Comparison of ENCODE assay signal across 19 mouse cellular contexts in genomic region chr1:77471037-77471436, GRCm38 (mm10). TPM values are rescaled to one million over a fixed set of nuclear protein-coding genes. Genes with fewer than 3 reads are reported as not detected.
A peak's percentile ranks its signal among the peaks of the same experiment; 100 is the strongest.
DNase-seq lines count a peak whose midpoint lies in the region; ATAC-seq and TF ChIP-seq lines count a peak whose summit lies in the region.
"Had no signal": no experiment of that assay in that cellular context is flagged by ENCODE, and none has a peak within 500 bp of the region (broad histone marks: within the 10 kb centered on the region; RNA-seq: fewer than 3 reads in every experiment).

No protein-coding gene starts in this region.

- no peak; the same call in 1 of the 2 replicates for ATAC-seq in intestine, embryonic 14.5 days (replicated peaks; ENCODE audit: low FRiP score, low TSS enrichment, low read depth)
- no peak for ATAC-seq in intestine, postnatal 0 days
- ATAC-seq: CD4-positive, CD25-positive, alpha-beta regulatory T cell, adult 4 months; midbrain, embryonic 16.5 days had no signal

- H3K9me3 ChIP-seq in intestine, embryonic 14.5 days (ENCODE audit: control insufficient read depth, low read length), result no peaks in the 10 kb centered on the region
- no peaks in the 10 kb centered on the region for H3K9me3 ChIP-seq in intestine, postnatal 0 days (ENCODE audit: control insufficient read depth)
- no peaks in the 10 kb centered on the region for H3K9me3 ChIP-seq in E14TG2a.4 (ENCODE audit: low read length)
- H3K9me3 ChIP-seq: forebrain, embryonic 12.5 days; hindbrain, embryonic 13.5 days; neural tube, embryonic 13.5 days had no signal

- no peak for DNase-seq in intestine, embryonic 14.5 days (ENCODE audit: low spot score)
- peak; percentile 25 for DNase-seq in R1 (ENCODE audit: low read depth, low spot score)
- DNase-seq in lung, postnatal 36 days, result peak; percentile 15
- DNase-seq in neural tube, embryonic 10.5 days (ENCODE audit: extremely low spot score, low spot score), result no peak
- no peak for DNase-seq in adrenal gland, adult (ENCODE audit: inconsistent age in 2 of 2, low spot score in 1 of 2)
- DNase-seq: adrenal gland, postnatal 14 days; cerebellum, adult 9-11 months; embryo, embryonic 11 days; gastrocnemius, postnatal 14 days; kidney, adult 2 months had no signal

- peak overlapping the region; percentile 15; the same call in 1 of the 2 replicates for H3K4me2 ChIP-seq in intestine, embryonic 14.5 days (ENCODE audit: low read length)
- no peak overlapping the region for H3K4me2 ChIP-seq in intestine, postnatal 0 days (replicated peaks; ENCODE audit: low read depth)
- H3K4me2 ChIP-seq: forebrain, embryonic 12.5 days; heart, embryonic 11.5 days; hindbrain, embryonic 13.5 days; neural tube, embryonic 13.5 days had no signal

- H3K36me3 ChIP-seq in intestine, embryonic 14.5 days (ENCODE audit: control insufficient read depth, insufficient read depth, low read length), result no peaks in the 10 kb centered on the region
- no peaks in the 10 kb centered on the region for H3K36me3 ChIP-seq in intestine, postnatal 0 days (ENCODE audit: control insufficient read depth, insufficient read depth)
- peaks cover 8% of the 10 kb centered on the region for H3K36me3 ChIP-seq in E14TG2a.4 (ENCODE audit: insufficient read depth, low read length)
- H3K36me3 ChIP-seq: forebrain, embryonic 12.5 days; hindbrain, embryonic 13.5 days; neural tube, embryonic 13.5 days had no signal

- H3K4me3 ChIP-seq in intestine, embryonic 14.5 days (ENCODE audit: low read depth, low read length), result no peak overlapping the region
- H3K4me3 ChIP-seq in intestine, postnatal 0 days (ENCODE audit: low read depth, low read length), result no peak overlapping the region
- H3K4me3 ChIP-seq in E14TG2a.4 (replicated peaks; ENCODE audit: low read length), result 0 out of 2 replicates have a peak overlapping the region, but pooled peaks have one; percentile 11
- H3K4me3 ChIP-seq: forebrain, embryonic 12.5 days; hindbrain, embryonic 13.5 days; left cerebral cortex, adult 2 months; neural tube, embryonic 13.5 days had no signal

- no peaks in the 10 kb centered on the region for H3K27me3 ChIP-seq in intestine, embryonic 14.5 days (replicated peaks; ENCODE audit: control insufficient read depth, insufficient read depth, low read length)
- H3K27me3 ChIP-seq in intestine, postnatal 0 days (replicated peaks; ENCODE audit: control insufficient read depth, insufficient read depth, low read length), result no peaks in the 10 kb centered on the region
- H3K27me3 ChIP-seq in E14TG2a.4 (ENCODE audit: insufficient read depth, low read length), result no peaks in the 10 kb centered on the region
- H3K27me3 ChIP-seq: forebrain, embryonic 12.5 days; hindbrain, embryonic 13.5 days; neural tube, embryonic 13.5 days had no signal

- peak overlapping the region; percentile 44 for H3K27ac ChIP-seq in intestine, embryonic 14.5 days (ENCODE audit: low read depth)
- no peak overlapping the region for H3K27ac ChIP-seq in intestine, postnatal 0 days (ENCODE audit: low read depth, low read length)
- H3K27ac ChIP-seq: forebrain, embryonic 12.5 days; hindbrain, embryonic 13.5 days; left cerebral cortex, adult 2 months; neural tube, embryonic 13.5 days had no signal

- H3K4me1 ChIP-seq in intestine, embryonic 14.5 days (replicated peaks; ENCODE audit: control insufficient read depth, insufficient read depth, low read length), result peaks cover 23% of the 10 kb centered on the region
- 0 out of 2 replicates have a peak, but pooled peaks cover 7% of the 10 kb centered on the region for H3K4me1 ChIP-seq in intestine, postnatal 0 days (replicated peaks; ENCODE audit: control insufficient read depth, insufficient read depth, low read length)
- peaks cover 96% of the 10 kb centered on the region for H3K4me1 ChIP-seq in E14TG2a.4 (replicated peaks; ENCODE audit: low read depth, low read length)

- WGBS in intestine, embryonic 14.5 days, result 10% methylated on average over 5 of the region's 5 CpGs
- WGBS in intestine, postnatal 0 days, result 18% methylated on average over 5 of the region's 5 CpGs

- no peak overlapping the region for H3K9ac ChIP-seq in intestine, embryonic 14.5 days (ENCODE audit: low read length)
- no peak overlapping the region for H3K9ac ChIP-seq in intestine, postnatal 0 days (ENCODE audit: low read depth, low read length)
- H3K9ac ChIP-seq: forebrain, embryonic 12.5 days; hindbrain, embryonic 13.5 days; neural tube, embryonic 13.5 days had no signal

- TF ChIP-seq CTCF in intestine, postnatal 0 days (IDR thresholded peaks at IDR 0.05; ENCODE audit: low read depth), result no peak
- TF ChIP-seq CTCF in E14TG2a.4 (conservative IDR thresholded peaks at IDR 0.05; ENCODE audit: low read length), result no peak

RNA-seq across cellular contexts. Expression of gene Epha4, which starts 43.9 kb away (rescaled TPM):
- polyA plus RNA-seq in intestine, embryonic 14.5 days (2014; fragmentation: Nextera tagmentation; extraction: Ambion mirVana), result 15.4 TPM in 2 replicates
- 1.5 and 2.1 TPM in 2 replicates for polyA plus RNA-seq in intestine, postnatal 0 days (2015; fragmentation: Nextera tagmentation; extraction: Ambion mirVana)

Comparison
In these comparisons a context has a peak if more than half of its experiments do, and no peak if none do; other contexts are left out.
1. DNase-seq: peak in R1 (single experiment) and lung, postnatal 36 days (single experiment); none in intestine, embryonic 14.5 days (single experiment), neural tube, embryonic 10.5 days (single experiment) and adrenal gland, adult (0 of 2).